Mouse (Mus musculus): ENCODE results near the gene Spryd3.

DNA sequence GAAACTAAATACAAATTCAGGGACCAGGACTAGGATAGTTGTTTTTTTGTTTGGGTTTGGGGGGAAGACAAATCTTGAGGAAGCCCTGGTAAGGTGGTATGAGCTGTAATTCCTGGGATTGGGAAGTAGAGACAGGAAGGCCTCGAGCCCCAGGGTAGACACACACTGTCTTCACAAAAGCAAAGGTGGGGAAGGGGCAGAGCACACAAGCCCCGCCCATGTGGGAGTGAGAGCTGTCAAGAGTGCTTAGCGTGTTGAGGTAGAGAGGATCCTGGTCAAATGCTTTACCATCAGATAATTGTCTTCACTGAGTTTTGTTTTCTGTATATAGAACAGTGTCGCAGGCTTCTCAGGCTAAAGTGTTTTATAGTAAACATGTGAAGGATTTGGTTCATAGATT is 53.0 kb downstream of the Spryd3 start:
- TF ChIP-seq CTCF (IDR thresholded peaks at IDR 0.05; ENCODE audit: low read depth, low read length): no peak
- TF ChIP-seq POLR2A (IDR thresholded peaks at IDR 0.05; ENCODE audit: borderline replicate concordance, low read depth, low read length): no peak

All from bone marrow macrophage, adult 2 months (primary cell).